Mouse (Mus musculus) hematopoietic stem cell, adult 5-6 weeks (primary cell): Measurements from ENCODE around the gene Mst1r. TPM values are rescaled to one million over a fixed set of nuclear protein-coding genes. Genes with fewer than 3 reads are reported as not detected.
A peak's percentile ranks its signal among the peaks of the same experiment; 100 is the strongest.

Experiments
- ATAC-seq, 2 experiments: fragments of 125-278 bp in 1 of 2; replicated peaks in 1 of 2; 2 replicates each; pipeline ENCODE4 v1.8.0; 2016 to 2017; ENCODE audit warnings: inconsistent platforms in 2 of 2, mild to moderate bottlenecking in 2 of 2, moderate number of reproducible peaks in 2 of 2, low read depth in 1 of 2, moderate TSS enrichment in 1 of 2; ENCODE audit not compliant: low FRiP score in 2 of 2, poor library complexity in 2 of 2, severe bottlenecking in 2 of 2, insufficient read depth in 1 of 2, low TSS enrichment in 1 of 2
- total RNA-seq: library from RNA; stranded (forward); fragments of 172-1452, 232-1000 nt; gene quantifications from 2 replicates; pipeline ENCODE4 v1.2.3, GENCODE M21; 2017

Gene Mst1r
- total RNA-seq, 1 experiment from 2014 or later, result not detected

DNA sequence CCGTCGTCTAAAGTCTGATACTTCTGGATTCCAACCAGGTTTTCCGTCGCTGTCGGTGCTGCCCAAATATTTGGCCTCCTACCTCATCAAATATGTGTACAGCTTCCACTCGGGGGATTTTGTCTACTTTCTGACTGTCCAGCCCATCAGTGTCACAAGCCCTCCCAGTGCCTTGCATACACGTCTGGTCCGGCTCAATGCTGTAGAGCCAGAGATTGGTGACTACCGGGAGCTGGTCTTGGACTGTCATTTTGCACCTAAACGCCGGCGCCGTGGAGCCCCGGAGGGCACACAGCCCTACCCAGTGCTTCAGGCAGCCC lies 1.1 kb downstream of the Mst1r start:
- no peak for ATAC-seq

DNA sequence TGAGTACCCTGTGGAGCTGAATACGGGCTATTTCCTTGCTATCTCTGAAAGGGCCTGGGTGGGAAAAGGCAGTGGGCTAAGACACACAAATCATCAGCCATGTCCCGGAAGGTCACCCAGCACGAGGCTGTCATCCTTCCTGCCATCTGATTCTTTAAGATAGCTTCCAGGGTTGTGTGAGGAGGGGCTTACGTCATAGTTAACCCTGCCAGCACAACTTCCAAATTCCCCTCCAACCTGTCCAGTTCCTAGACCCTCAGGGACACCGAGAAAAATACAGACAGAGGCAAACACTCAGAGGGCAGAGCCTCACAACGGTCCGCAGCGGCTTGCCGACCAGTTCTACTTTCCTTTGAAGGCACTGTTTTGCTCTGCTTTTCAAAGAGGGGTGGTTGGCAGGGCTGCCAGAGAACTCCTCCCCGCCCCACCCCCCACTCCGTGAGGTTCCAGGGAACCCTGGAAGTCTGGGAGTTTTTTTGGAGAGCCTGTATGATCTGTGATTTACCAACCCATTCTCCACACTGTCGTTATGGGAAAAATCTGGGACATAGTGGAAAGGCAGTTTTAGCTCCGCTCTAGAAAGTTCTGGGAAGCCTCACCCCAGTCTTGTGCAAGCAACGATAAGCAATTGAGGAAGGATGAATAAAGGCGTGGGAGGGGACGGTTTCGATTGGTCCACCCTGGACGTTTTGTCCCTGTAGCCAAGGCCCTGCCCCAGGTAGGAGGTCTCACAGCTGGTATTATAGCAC lies 1.9 kb downstream of the Mst1r start:
- no peak for ATAC-seq

DNA sequence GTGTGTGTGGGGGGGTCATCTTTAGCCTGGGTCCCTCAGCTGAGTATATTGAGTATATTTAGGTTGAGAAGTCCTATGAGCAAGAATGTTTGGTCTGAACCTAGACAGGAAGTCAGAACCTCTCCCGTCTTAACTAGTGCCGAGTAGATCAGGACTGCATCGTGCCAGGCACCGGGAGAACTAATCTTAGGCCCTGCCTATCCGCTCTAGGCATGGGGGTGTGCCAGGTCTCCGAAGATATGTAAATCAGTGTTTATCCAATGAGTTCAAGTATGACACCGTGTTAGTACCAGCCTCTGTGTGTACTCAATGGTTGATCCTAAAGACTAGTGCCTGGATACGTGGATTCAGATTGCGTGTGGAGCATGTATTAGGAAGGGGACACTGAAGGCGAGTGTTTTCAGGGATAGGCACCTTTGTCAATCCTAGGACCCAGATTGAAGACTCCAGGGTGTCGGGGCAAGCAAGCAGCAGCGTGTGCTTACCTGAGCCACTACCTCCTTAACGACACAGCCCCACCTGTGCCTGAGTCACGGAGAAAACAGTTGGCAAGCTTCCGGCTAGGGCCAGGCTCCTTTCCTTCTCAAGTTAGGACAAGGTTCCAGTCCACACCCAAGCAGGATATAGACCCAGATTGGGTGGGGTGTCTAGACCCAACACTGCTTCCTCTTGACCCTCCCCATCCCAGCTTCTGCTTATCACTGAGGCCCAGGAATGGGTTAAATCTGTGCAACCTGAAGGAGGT lies 3.5 kb downstream of the Mst1r start:
- ATAC-seq, result no peak

DNA sequence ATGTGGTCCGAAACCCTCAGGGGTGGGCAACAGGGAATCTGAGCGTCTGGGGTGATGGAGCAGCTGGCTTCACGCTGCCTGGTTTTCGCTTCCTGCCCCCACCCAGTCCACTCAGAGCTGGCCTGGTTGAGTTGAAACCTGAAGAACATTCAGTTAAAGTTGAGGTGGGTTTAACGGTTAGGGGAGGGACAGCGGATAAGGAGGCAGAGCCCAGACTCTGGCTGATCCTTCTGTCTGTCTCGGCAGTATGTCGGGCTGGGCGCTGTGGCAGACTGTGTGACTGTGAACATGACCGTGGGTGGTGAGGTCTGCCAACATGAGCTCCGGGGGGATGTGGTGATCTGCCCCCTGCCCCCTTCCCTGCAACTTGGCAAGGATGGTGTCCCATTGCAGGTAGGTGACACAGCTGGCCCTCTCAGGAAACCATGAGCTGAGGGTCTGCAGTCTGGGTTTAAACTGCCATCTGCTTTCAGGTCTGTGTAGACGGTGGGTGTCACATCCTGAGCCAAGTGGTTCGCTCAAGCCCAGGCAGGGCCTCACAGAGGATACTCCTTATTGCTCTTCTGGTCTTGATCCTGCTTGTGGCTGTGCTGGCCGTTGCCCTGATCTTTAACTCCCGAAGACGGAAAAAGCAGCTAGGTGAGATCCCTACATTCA lies 8.2 kb downstream of the Mst1r start:
- no peak for ATAC-seq

GRCm38 (mm10) chr9:107917895-107918608 lies 11.4 kb downstream of the Mst1r start:
- no peak for ATAC-seq

GRCm38 (mm10) chr9:107918884-107919283 lies 12.2 kb downstream of the Mst1r start:
- no peak for ATAC-seq

DNA sequence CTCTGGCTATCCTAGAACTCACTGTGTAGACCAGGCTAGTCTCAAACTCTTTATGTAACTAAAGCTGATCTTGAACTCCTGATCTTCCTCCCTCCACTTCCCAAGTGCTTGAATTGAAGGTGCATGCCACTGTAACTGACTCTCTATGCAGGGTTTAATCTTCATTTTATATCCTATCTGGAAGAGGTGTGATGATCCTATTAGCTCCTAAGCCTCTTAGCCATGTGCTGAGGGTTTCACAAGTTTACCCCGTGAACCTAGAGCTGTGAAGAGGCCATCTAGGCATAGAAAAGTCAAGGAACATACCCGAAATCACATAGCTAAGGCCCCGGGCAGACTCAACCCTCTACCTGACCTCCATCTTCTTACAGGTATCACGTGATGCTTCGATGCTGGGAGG lies 12.8 kb downstream of the Mst1r start:
- no peak for ATAC-seq

- peak; percentile 43 to 61; a peak in 2 of 4 replicates for ATAC-seq
These were observed 16.3 kb downstream of the Mst1r start for GRCm38 (mm10) chr9:107923021-107923420.

GRCm38 (mm10) chr9:107923956-107924355 lies 17.3 kb downstream of the Mst1r start:
- peak; percentile 65 to 74 for ATAC-seq

GRCm38 (mm10) chr9:107925251-107925650 lies 18.6 kb downstream of the Mst1r start:
- no peak for ATAC-seq

GRCm38 (mm10) chr9:107926920-107927420 lies 20.3 kb downstream of the Mst1r start:
- no peak for ATAC-seq

GRCm38 (mm10) chr9:107927749-107928148 lies 21.1 kb downstream of the Mst1r start:
- ATAC-seq, result no peak

DNA sequence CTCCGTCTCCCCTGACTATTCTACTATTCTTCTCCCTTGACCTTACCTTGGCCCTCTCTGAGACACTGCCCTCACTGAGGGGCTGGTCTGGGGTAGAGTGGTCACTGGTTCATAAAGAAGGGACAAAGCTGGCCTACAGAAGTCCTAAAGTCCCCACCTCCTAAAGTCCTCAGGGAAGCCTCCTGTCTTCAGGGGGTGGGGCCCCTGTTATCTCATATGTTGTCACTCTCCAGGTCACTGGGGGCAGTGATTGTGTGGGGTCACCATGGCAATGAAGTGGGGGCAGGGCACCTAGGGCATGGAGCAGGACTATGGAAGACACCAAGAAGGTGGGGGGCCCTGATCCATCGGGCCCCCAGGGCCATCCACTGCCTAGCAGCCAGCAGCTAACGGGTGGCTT lies 21.5 kb downstream of the Mst1r start, which contains the start of gene Actl11:
TSS of gene Actl11 (plus strand) at position 301 of the 400 bp plus-strand sequence.
- ATAC-seq, result no peak

DNA sequence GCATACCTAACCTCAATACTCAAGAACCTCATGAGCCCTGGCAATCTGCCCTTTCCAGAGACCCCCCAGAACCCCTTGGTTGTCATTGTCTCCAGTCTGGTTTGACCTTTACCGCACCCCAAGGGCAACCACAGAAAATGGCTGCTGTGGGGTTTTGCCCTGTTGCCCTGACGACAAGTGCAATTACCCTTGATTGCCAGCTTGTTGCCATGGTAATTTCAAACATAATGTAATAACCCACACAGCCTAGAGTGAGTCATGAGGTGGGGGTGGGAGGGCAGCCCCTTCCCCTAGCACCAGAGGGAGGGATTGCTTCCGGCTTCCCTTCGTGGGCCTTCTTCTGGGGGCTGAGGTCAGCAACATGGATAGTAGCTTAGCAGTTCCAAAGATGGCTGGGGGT lies 25.5 kb downstream of the Mst1r start:
- no peak for ATAC-seq

GRCm38 (mm10) chr9:107934146-107934545 lies 27.5 kb downstream of the Mst1r start:
- no peak for ATAC-seq

- ATAC-seq, result no peak
These were observed 28.7 kb downstream of the Mst1r start, which contains the start of gene Camkv for GRCm38 (mm10) chr9:107935374-107935773. Gene Camkv, plus strand, starts transcription at chr9:107935674.

GRCm38 (mm10) chr9:107935790-107936214 lies 29.1 kb downstream of the Mst1r start:
- peak; percentile 39 to 58 for ATAC-seq
